Mouse (Mus musculus) WW6 (cell line): ENCODE data around the gene Methig1.
"Not testable (repeated sequence)": the region's sequence is repeated elsewhere in the genome, so short reads cannot be mapped to it uniquely, and the experiment has no call there.

Experiments used
- DNase-seq: peaks from one replicate; pipeline ENCODE4 v3.0.0-alpha.2; 2013; ENCODE audit warnings: low read depth, low spot score

Methig1 gene

DNA sequence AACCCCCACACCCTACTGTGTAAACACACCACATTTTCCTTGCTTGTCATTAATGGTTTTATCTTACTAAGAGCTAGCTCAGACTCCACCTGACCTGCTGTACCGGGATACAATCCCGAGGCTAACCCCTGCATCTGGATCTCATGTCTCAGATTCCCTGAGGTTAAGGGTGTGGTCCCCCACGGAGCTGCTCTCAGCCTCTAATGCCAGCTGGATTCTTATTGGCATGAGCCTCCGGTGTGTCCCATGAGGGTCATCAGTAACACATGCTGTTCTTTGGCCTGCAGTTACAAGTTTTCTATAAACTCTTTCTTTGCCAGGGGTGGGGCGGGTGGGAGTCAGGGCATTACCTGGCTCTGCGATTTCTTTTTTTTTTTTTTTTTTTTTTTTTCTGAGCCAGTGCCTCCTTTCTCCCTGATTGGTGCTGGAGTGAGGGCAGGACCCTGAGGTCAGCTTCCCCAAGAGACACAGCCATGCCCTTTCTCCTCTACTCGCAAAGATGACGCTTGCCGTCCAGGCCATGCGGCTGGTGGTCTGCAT is at the start of gene Methig1, which contains the start of gene Mettl7a2:
TSS of gene Methig1 (plus strand) at position 439 of the 540 bp plus-strand sequence.
TSS of gene Mettl7a2 (plus strand) at position 490 of the 540 bp plus-strand sequence.
- DNase-seq = no peak

DNA sequence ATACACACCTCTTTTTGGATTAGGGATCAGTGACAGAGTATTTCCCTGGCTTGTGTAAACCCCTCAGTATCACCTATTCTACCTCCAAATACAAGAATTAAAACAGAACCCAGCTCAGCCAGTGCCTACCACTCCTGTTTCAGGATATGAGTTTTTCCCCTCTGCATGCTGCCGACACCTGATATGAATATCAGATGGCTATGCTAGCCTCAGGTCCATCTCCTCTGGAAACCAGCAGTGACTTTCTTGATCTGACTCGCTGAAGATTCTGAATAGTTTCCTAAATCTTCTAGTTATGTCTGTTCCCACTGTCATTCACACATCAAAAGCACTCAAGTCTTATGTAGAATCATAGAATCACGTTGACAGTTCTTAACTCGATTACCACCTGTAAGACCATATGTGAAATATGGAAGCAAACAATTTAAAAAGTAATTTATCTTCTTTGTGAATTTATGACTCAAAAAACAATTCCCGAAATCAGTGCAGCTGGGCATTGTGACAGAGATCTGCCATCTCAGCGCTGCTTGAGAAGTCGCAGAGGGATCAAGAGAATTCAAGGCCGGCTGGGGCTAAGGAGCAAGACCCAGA is 49.4 kb upstream of the Methig1 start:
- DNase-seq = no peak

DNA sequence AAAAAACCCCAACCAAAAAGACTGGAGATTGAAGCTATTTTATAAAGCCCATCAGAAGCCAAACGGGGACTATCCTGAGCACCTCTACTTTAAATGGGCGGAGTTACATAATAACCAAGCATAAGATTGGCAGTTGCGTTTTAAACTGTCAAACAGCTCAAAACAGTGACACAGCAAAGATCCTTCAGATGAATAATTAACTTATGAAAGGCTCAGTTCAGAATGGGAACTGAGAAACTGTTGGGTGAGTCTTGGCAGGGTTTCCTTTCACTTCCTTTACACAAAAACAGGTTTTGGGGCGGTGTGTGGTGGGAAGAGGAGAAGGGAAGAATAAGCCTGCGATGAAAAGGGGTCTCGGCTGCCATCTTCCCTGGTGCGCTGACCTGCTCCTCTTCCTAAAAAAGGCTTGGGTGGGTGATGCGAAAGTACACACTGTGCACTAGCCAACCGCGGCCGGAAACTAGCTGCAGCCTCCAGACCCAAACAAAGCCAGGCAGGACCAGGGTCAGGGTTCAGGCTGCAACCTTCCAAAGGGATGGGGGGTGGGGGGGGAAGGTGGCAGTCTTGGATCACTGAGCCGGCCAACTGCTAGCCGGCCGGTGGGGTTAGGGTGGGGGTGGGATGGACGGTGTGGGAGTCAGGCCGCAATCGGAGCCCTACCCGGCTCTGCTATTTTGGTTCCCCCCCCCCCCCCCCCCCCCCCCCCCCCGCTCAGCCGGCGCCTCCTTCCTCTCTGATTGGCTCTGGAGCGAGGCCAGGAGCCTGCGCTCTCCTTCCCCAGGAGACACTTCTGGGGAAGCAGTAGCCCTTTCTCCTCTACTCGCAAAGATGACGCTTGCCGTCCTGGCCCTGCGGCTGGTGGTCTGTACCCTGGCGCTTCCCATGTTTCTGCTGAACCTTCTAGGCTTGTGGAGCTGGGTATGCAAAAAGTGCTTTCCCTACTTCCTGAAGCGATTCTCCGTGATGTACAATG is 48.6 kb upstream of the Methig1 start, which contains the start of gene Mettl7a1:
TSS of gene Mettl7a1 (plus strand) at position 122 of the 973 bp plus-strand sequence.
- no peak for DNase-seq

DNA sequence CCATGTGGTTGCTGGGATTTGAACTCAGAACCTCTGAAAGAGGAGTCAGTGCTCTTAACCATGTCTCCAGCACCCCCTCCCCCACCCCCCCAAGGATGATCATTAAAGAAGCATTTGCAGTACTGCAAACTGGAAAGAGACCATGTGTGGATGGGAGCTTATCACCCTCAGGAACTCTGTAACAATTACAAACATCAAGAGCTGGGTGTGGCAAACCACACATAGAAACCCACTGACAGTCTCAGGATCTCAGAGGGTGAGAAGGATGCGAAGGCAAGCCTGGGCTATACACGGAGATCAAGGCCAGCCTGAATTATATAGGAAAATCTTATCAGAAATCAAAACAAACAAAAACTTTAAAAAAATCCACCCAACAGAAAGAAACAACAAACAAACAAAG is 46.7 kb upstream of the Methig1 start:
- DNase-seq = no peak

DNA sequence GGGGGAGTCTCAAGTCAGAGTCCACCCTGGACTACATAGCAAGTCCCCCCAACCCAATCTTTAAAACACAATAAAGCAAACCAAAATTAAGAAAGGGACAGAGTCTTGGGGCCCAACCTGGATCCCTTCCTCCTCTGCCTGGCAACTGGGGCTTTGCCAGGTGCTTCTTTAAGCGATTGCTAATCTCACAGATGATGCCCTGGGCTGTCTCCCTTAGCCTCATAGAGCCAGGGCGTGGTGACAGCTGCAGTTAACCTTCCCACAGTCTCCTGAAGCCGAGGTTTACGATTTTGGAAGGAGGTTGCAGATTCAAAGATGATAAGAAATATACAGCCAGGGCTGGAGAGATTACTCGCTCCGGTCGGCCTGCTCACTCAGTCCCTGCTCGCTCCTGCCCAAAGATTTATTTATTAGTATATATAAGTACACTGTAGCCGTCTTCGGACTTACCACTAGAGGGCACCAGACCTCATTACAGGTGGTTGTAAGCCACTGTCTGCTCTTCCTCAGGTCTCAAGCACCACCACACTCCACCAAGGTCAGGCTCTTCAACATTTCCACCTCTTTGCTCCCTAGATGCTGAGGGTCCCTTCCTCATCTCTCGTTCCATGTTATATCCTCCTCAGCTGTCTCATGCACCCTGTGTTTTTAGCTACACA is 45.4 kb upstream of the Methig1 start:
- DNase-seq = not testable (repeated sequence)

DNA sequence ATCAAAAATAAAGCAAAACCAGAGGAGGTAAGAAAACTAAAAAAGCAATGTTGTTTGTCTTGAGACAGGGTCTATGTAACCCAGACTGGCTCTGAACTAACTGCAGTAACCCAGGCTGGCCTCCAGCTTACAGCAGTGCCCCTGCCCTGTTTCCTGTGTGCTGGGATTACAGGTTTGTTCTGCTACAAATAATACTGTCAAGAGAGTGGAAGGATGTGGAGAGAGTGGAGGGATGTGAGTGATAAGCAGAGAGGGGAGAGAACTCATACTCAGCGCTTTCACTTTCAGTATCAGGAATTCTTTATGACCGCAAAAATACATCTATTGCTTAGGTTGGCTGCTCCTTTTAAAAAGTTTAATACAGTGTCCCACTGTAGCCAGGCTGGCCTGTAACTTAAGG is 40.6 kb upstream of the Methig1 start:
- no peak for DNase-seq

DNA sequence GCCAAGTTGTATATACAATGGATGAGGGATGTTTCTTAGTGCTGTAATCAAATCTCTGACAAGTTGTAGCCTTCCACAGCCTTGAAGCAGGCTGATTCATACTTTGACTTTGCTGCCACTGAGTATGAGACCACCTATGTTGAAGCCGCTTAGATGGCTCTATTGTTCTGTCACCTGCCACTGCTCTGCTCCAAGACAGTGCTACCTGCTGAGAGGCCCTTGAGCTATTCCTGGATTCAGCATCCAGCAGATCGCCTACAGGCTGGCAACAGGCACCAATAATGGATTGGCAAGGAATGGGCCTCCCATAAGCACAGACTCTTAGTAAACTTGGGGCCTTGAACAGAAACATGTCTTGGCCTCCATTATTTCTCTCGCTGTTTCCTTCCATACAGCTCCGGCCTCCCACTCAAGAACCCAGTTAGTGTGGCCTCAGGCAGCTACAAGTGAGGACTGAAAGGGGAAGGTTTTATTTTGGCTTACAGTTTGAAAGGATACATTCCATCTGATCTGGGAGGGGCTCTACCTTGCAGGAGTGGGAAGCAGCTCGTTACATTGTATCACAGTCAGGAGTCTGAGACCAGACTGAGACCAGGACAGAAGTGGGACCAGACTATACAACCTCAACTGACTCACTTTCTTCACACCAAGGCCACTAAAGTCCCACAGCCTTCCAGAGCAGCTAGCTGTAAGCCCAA is 38.4 kb upstream of the Methig1 start:
- no peak for DNase-seq

DNA sequence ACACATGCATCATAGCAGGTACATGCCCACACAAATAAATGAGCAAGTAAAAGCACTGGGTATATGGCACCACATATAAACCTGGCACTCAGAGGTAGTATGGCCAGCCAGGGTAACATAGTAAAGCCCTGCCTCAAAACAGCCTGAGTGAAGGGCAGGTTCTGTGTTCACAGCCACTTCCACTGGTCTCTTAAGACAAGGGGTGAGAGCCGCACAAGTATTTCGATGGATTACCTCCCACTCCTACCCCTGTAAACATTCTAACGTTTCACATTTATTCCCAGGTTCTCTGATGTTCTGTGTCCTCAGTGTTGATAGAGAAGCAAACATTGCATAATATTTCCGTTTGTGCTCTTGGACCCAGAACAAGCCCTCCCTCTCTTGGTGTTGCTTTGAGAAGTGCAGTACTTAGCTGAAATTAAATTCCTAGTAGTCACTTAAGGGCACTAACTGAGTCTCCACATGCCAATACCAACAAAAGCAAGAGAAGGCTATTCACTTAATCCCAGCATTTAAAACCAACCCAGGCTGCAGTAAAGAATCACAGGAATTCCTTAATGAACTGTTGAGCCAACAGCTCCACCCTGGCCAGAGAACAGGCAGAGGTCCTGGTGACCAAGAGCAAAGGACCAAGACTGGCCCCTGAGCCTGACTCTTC is 34.8 kb upstream of the Methig1 start:
- DNase-seq = not testable (repeated sequence)

DNA sequence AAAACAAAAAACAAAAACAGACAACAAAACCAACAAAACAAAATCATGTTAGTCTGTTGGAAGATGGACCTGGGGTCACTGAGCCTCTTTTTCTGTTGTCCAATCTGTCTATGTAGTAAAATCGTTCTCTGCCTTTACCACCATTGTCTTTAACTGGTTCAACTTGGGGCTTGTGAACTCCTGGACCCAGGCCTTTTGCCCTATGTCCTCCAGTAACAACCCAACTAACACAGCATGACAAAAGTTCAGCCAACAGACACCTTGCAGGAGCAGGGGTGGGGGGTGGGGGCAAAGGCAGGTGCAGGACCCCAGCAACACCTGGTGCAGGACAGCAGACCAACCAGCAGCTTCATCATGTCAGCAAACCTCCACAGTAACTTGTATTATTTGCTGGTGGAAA is 33.1 kb upstream of the Methig1 start:
- no peak for DNase-seq

DNA sequence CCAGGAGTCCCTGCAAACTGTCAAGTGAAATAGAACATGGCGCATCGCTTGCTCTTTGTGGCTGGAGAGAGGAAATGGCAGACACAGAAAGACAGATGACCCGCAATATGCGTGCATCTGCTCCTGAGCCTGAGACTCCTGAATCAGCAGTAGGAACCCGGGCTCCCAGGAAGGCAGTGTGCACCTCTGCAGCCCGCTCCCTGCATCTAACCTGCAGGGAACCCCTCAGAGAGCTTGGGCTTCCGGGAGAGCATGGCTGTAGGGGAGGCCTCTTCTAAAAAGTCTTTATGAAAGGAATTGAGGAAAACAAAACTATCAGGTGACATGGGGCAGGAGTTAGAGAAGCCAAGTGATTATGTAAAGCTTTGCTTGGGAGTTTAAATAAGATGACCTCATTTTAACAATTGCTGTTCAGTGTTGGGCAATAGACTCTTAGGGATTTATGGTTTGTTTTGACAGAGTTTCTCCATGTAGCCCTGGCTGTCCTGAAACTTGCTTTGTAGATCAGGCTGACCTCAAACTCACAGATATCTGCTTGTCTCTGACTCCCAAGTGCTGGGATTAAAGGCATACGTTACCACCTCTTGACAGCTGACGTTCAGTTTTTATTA is 32.5 kb upstream of the Methig1 start:
- no peak for DNase-seq

DNA sequence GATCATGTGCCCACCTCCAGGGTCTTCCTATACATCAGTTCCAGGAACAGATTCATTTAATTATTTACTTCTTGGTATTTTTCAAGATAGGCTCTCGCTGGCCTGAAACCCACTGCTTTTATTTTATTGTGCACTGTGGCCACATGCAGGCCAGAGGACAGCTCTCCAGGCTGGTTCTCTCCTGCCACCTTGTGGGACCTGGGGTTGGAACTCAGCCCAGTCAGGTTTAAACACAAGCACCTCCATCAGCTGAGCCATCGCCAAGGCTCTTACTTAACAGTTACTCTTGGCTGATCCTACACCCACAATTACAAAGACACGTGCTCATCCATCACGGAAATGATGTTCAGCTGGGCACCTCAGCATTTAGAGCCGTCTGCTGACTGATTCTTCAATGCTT is 31.8 kb upstream of the Methig1 start:
- no peak for DNase-seq

DNA sequence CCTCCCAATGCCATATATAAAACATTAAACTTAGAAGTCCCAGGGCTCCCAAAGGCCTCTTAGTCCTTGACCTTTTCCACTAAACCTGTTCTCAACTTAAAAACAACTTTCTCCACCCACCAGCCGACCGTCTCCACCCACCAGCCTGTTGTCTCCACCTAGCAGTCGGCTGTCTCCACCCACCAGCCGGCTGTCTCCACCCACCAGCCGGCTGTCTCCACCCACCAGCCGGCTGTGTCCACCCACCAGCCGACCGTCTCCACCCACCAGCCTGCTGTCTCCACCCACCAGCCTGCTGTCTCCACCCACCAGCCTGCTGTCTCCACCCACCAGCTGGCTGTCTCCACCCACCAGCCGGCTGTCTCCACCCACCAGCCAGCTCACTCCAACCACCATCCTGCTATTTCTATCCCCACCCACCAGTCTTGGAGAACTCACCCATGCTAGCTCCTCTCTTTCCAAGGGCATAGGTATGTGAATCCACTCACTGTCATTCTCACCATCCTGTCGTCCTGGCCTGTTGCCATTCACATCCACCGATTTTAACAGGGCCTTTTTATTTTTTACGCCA is 28.8 kb upstream of the Methig1 start:
- no peak for DNase-seq

DNA sequence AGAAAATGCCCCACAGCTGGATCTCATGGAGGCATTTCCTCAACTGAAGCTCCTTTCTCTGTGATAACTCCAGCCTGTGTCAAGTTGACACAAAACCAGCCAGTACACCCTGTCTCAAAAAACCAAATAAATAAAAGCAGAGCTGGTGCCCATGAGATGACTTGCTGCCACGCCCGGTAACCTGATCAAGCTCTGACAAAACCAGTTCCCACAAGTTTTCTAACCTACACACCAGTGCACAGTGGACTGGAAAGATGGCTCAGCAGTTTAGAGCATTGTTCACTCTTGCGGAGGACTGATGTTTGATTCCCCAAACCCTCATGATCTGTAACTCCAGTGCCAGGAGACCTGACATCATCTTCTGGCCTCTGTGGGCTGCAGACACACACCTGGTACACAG is 27.7 kb upstream of the Methig1 start:
- DNase-seq = no peak

DNA sequence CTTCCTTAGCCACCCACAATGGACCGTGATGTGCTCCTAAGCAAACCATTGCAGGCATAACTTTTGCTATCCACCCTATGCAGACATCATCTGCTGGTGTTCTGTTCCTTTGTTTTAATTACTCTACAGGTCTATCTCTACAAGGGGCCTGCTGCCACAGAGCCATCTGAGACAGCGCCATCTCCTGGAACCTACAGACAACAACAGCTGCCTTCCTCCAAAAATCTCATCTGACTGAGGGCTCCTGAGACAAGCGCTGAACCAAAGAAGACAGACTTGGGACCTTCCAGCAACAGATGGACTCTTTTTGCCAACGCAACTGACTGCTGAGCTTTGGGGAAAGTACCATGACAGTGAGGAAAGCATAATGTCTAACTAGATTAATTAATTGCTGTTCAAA is 24.9 kb upstream of the Methig1 start:
- DNase-seq = not testable (repeated sequence)

DNA sequence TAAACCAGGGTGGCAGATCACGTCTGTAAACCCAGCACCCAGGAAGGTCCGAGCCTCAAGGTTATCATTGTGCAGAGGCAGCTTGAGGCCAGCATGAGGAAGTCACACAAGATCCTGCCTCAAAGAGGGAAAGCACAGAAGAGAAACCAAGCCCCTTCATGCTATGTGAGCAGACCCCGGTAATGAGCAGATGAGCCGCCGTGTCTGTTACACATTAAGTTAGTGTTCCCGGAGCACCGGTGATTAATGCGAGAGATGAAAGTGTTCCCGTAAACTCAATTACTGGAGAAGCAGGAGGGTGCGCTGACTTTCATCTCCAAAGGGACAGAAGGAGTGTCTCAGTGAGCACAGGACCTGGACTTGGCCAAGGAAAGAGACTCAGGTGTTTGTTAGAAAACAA is 23.6 kb upstream of the Methig1 start:
- not testable (repeated sequence) for DNase-seq

DNA sequence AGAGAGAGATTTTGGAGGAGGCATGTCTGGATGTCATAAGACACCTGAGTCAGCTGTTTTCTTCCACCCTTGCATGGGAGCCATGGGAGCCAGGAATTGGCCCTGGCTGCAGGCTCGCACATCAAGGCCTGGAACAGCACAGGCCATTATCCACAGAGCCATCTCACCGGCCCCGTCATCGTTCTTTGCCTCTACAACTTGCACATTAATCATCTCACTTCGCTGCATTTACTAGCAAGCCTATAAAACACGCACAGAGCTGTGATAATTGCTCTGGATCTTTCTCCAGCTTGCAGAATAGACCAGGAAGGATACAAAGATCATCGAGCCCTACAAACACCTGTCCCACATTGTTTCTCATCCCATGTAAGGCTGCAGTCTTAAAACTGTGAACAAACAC is 22.2 kb upstream of the Methig1 start:
- DNase-seq = no peak

DNA sequence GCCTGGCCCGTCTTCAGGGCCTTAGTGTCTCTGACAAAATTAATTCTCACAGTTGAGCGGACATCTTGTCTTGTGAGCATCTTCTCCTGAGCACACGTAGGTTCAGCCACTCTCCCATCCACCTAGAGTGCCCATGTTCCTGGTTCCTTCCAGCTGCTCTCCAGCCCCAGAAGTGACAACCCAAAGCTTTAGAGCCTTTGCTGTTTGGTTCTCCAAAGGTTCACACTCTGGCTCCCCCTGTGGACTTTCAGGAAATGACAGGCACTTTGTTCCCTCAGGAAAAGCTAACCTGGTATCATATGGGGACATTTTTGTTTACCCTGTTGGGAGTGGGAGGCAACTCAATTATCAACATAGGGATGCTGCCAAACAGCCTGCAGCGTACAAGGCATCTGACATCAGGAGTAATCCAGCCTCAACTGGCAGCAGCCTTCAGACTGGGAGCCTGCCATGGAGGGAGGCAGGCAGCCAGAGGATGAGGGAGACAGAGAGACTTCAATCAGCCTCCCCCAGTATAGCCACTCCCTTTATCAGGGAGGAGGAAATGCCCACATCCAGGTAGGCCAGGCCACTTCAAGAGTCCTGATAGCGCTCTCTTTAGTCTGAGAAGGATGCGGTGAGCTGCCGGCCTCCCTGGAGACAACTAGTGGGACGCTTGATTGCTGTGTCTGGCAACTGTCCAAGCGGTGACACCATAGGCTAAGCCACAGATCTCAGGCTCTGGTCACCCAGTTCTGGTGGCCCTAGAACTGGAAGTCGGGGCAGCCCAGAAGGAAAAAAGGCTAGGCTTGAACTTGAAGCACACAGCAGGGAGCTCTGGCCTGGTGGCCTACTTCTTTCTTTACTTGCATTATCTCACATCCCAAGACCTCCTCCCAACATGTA is 20.6 kb upstream of the Methig1 start:
- not testable (repeated sequence) for DNase-seq

DNA sequence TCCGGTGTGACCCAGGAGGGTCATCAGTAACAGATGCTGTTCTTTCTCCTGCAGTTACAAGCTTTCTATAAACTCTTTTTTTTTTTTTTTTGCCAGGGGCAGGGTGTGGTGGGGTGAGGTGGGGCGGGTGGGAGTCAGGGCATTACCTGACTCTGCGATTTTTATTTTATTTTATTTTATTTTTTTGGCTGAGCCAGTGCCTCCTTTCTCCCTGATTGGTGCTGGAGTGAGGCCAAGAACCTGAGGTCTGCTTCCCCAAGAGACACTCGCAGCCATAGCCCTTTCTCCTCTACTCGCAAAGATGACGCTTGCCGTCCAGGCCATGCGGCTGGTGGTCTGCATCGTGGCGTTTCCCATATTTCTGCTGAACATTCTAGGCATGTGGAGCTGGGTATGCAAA is 18.3 kb upstream of the Methig1 start, which contains the start of gene Mettl7a3:
TSS of gene Mettl7a3 (plus strand) at position 301 of the 400 bp plus-strand sequence.
- DNase-seq = no peak

DNA sequence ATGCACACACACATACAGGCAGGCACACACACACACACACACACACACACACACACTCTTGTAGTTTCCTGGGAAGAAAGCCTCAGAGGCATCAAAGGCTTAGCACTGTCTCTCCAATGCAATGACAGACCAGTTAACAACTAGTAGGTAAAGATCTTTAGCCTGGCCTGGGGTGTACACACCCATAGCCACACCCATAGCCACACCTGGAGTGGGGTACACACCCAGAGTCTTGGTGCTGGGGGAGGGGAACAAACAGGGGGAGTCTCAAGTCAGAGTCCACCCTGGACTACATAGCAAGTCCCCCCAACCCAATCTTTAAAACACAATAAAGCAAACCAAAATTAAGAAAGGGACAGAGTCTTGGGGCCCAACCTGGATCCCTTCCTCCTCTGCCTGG is 15.6 kb upstream of the Methig1 start:
- DNase-seq = not testable (repeated sequence)
